Mouse (Mus musculus) brain, embryonic 18.5 days (tissue): Measurements from ENCODE around the gene Cfd.
"Not testable (repeated sequence)": the region's sequence is repeated elsewhere in the genome, so short reads cannot be mapped to it uniquely, and the experiment has no call there.

Experiments used
- DNase-seq: peaks from one replicate; pipeline ENCODE4 v3.0.0-alpha.2; 2012; ENCODE audit warnings: low read depth, low spot score

The Cfd gene

GRCm38 (mm10) chr10:79861230-79862048 is 29.2 kb upstream of the Cfd start:
- no peak for DNase-seq

DNA sequence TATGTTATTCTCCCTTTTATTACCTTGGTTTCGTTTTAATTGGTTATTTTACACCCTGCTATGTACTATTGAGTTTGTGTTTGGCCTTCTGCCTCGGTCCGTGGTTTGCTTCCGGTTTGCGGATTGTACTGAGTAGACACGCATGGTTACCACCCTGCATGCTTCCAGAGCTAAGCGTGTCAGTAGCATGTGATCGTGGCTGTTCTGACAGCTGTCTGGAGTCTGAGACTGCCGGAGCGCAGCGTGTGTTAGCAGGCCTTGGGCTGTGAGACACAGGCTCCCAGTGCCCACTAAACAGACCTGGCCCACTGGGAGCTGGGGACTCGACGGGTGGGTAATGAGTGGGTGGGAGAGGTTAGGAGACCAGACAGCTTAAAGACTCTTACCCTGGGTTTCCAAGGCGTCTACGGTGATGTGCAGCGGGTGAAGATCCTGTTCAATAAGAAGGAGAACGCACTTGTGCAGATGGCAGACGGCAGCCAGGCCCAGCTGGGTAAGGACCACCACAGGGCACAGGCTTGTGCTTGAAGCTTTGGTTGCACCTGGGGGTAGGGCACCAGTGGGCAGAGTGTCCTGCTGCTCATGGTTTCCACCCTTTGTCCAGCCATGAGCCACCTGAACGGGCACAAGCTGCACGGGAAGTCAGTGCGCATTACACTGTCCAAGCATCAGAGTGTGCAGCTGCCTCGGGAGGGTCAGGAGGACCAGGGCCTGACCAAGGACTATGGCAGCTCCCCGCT is 28.4 kb upstream of the Cfd start:
- no peak for DNase-seq

DNA sequence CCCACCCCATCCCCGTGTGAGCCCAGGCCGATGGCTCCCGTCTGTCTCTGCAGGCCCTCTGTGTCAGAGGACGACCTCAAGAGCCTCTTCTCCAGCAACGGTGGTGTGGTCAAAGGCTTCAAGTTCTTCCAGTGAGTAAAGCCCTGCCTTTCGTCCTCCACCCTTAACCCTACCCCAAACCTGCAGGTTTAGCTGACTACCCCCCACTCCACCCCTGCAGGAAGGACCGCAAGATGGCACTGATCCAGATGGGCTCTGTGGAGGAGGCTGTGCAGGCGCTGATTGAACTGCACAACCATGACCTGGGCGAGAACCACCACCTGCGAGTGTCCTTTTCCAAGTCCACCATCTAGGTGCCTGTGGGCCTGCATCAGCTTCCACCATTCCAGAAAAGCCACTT is 27.7 kb upstream of the Cfd start:
- no peak for DNase-seq

DNA sequence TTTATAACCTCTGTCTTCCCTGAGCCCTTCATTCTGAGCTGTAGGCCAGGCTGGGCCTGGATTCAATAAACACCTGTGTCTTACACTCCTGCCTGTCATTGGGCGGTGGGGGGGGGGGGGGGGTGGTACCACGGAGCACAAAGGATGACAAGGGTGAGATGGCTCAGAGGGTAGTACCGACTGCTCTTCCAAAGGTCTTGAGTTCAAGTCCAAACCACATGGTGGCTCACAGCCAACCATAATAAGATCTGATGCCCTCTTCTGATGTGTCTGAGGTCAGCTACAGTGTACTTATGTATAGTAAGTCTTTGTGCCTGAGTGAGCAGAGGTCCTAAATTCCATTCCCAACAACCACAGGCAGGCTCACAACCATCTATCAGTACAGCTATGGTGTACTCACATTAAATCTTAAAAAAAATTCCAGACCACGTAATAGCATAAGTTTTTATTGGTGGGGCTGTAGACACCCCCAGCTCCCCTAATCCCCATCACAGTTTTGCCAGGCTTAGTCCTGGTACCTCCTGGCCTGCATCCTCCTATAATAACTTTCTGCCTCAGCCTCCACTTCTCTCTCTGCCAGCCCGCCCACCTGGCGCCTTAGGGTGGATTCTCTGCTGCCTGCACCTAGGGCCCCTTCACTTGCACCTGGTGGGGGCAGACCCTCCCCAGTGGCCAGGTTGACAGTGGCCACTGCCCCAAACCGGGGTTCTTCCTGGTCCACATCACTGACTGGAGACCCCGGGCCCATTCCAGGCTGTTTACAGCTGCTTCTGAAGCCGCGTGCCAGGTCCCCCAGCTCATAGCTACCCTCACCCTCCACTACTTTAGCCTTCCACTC is 26.1 kb upstream of the Cfd start:
- no peak for DNase-seq

GRCm38 (mm10) chr10:79865189-79865601 is 25.5 kb upstream of the Cfd start:
- no peak for DNase-seq

GRCm38 (mm10) chr10:79865801-79866295 is 24.8 kb upstream of the Cfd start:
- no peak for DNase-seq

- DNase-seq, result no peak
Measured at GRCm38 (mm10) chr10:79866601-79867000, 24.1 kb upstream of the Cfd start.

GRCm38 (mm10) chr10:79871845-79872244 is 18.8 kb upstream of the Cfd start:
- DNase-seq, result no peak

DNA sequence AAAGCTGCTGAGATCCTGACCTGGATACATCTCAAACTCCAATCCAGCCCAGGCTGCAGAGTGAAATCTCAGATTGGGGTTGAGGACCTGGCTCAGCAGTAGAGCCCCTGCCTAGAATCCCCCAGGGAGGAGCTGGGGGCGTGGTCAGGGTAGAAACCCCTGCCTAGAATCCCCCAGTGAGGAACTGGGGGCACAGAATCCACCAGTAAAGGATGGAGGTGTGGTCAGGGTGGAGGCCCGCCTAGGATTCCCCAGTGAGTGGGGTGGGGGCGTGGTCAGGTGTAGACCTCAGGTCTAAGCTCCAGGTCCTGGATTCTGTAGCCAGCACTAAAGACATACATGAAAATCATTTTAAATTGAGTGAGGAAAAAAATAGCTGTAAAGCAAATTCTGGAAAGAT is 17.8 kb upstream of the Cfd start:
- DNase-seq, result no peak

GRCm38 (mm10) chr10:79873313-79873712 is 17.3 kb upstream of the Cfd start:
- DNase-seq, result no peak

DNA sequence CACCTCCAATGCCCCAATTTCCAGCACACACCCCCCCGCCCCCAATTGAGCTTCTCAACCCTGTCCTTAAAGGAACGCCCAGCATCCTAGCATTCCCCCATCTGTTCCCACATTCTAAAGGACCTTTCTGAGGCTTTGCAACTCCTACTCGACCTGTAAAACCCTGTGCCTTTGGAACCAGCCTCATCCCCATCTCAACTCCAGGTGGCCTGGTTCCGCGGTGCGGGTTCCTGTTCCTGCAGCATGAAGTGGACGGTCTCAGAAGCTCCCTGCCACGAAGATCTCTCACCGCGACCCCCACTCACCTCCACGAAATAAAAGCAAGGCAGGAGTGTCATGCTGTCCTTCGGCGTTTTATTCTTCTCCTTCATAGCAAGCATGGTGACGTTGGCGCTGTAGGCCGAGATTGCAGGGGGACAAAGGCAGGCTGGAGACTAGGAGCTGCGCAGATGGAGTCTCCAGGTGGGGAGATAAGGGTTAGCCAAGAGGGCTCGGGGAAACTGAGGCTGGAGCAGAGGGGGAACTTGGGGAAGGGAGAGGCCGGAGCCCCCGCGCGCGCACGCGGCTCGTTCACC is 16.9 kb upstream of the Cfd start:
- no peak for DNase-seq

DNA sequence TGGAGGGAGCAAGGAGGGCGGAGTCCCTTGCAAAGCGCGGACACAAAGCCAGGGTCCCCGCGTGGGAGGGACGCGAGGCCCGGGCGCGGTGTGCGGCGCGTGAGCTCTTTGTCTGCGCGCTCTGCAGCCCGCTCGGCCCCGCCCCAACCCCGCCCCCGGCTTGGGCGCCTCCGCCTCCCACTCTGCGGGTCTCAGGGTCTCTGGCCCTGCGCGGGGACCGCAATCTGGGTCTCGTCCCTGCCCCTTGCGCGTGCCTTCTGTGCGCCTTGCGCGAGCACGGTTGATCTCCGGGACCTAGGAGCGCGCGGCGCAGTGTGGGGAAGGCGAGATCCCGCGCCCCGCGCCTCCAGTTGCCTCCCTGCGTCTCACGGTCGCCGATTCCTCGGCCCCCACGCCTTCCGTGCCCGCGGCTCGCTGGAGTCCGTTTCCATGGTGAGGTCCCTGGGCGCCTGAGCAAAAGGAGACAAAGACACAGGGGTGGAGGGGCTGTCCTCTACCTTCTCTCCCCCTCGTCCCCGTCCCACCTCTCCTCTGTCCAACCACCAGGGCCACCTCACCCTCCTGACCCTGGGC is 16.3 kb upstream of the Cfd start, which contains the start of the genes Prtn3 and Plppr3:
Prtn3 (plus strand) TSS at position 187 of the 573 bp plus-strand sequence.
Plppr3 (minus strand) TSS at position 345 of the 573 bp plus-strand sequence.
- DNase-seq, result peak; percentile 71

GRCm38 (mm10) chr10:79877174-79877573 is 13.5 kb upstream of the Cfd start:
- no peak for DNase-seq

DNA sequence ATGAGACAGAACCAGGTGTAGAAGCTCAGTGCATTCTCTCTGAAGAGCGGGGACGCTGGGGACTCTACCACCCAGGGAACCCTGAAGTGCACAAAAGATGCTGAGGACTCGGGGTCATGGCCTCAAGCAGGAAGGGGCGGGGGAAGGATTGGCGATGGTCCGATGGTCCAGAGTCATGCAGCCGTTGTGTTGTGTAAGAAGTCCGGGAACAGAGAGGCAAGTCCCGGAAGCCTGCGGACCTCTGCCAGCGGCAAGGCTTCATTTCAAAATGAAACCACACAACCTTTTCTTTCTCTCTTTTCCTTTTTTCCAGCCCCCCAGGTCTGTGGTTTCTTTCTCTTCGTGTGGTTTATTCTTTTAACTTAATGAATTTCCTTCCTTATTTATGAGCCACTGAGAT is 12.9 kb upstream of the Cfd start:
- no peak for DNase-seq

GRCm38 (mm10) chr10:79879527-79879926 is 11.1 kb upstream of the Cfd start:
- DNase-seq, result no peak

DNA sequence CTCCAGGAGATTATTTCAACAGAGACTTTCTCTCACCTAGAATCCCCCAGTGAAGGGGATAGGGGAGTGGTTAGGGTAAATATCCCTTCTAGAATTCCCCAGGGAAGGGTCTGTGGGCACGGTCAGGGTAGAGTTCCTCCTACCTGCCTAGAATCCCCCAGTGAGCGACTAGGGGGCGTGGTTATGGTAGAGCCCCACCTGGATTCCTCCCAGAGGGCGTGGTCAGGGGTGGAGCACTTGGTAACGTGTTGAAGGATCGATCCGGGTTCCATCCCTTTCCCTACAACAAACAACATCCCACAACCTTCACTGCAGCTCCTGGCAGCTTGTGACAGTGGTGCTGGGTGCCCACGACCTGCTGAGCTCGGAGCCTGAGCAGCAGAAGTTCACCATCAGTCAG is 9.9 kb upstream of the Cfd start:
- no peak for DNase-seq

DNA sequence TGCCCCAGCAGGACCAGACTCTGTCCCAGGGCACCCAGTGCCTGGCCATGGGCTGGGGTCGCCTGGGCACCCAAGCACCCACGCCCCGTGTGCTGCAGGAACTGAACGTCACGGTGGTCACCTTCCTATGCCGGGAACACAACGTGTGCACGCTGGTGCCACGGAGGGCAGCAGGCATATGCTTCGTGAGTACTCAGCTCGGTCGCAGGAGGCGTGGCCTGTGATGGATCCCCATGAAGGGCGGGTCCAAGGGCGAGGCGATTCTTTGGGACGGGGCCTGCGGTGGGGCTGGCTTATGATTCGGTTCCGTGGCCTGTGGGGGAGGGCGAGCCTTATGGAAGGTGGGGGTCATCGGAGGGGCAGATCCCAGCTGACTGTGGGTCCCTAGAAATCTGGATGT is 8.7 kb upstream of the Cfd start:
- DNase-seq, result no peak

DNA sequence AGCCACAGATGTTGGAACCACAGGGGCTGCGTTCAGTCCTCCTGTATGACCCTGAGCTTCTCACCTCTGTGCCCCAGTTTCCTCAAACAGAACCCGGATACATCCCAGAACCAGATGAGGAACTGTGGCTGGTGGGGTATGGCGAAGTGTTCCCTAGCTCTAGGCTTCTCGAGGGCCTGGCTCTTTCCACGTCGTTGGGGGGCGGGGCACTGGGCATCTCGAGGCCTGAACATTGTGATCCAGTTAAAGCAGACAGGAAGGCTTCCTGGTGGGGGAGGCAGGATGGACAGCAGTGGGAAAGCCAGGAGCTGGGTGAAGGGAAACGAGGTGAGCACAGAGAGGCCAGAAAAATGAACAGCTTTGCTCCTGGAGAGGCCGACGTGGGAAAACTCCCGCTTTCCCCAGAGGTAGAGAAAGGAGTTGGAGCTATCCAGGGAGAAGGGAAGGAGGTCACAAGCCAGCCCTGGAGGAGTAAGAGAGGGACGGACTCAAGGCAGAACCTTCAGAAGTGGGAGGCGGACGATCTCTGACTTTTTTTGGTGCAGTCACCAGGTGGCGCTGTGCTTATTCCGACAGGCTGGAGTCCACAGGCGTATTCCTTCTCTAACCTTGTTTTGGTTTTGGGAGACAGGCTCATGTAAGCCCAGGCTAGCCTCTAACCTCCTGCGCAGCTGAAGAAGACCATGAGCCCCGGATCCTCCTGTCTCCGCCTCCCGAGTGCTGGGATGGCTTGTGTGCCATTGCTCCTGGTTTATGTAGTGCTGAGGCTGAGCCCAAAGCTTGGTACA is 7.2 kb upstream of the Cfd start:
- no peak for DNase-seq

GRCm38 (mm10) chr10:79884446-79884845 is 6.2 kb upstream of the Cfd start:
- DNase-seq, result no peak

GRCm38 (mm10) chr10:79884938-79885337 is 5.7 kb upstream of the Cfd start:
- DNase-seq, result not testable (repeated sequence)
